Mouse (Mus musculus) gastrocnemius, postnatal 25 days (tissue): ENCODE data around the gene Lrrc4c. TPM values are rescaled to one million over a fixed set of nuclear protein-coding genes. Genes with fewer than 3 reads are reported as not detected.
A peak's percentile ranks its signal among the peaks of the same experiment; 100 is the strongest.

Experiments
- DNase-seq: peaks from one replicate; pipeline ENCODE4 v3.0.0; 2022
- total RNA-seq, 2 experiments: library from RNA; stranded (reverse); gene quantifications; 1 replicate in 1 of 2; 2 replicates in 1 of 2; pipeline ENCODE4 v1.2.3; 2021

Gene Lrrc4c
- total RNA-seq, 2 experiments from 2014 or later: 0.15 to 0.16 TPM

GRCm38 (mm10) chr2:97478175-97478924 is 1160.4 kb downstream of the Lrrc4c start:
- no peak for DNase-seq

GRCm38 (mm10) chr2:97478925-97479298 is 1160.9 kb downstream of the Lrrc4c start:
- peak; percentile 11 for DNase-seq

DNA sequence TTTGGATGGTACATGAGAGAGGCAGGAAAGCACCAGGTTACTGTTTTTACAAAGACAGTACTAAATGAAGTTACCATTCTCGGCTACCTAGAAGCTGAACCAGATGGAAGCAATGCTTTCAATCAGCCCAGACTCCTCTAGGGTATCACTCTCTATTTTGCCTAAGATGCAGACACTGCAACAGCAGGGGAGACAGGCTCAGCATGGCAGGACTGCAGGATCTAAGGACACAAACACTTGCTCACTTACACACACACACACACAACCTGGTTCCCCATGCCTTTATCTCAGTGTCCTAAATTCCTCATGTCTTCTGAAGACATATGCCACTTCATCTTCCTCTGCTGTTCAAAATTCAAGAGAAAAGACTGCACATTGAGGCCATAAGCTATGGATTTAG is 1167.0 kb downstream of the Lrrc4c start:
- no peak for DNase-seq

GRCm38 (mm10) chr2:97485609-97486008 is 1167.6 kb downstream of the Lrrc4c start:
- no peak for DNase-seq

DNA sequence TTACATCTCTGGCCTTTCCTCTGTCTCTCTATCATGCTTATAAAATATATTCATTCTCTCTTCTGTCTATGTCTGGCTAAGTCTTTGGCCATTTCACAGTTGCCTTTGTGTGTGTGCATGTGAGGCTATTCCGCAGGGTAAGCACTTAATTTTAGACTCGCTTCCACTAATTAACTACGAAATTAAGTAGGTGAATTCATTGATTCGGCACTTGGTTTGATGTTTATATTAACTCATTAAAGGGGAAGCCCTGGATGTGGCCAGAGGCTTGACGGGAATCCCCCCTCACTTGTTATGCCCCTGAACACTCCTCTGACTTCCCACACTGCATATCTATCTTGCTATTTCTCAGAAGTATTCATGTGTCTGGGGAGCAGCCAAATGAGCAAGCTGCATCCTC is 1169.6 kb downstream of the Lrrc4c start:
- no peak for DNase-seq

DNA sequence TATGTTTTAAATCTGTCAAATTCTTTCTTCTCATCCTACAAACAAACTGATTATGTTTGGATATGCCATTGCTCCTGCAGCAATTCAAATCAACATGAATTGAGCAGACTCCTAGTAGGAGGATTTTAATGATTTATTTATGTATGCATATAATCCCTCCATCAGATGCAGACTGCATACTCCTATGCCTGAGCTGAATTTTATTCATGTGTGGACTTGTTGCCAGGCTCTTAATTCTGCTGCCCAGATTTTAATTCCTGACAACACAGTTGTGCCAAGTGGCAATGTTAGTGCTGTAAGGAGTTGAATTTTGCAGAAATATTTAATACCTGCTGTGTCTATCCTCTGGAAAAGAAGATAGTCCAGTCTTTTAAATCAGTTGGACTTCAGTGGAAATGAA is 1179.1 kb downstream of the Lrrc4c start:
- no peak for DNase-seq

GRCm38 (mm10) chr2:97502501-97502900 is 1184.5 kb downstream of the Lrrc4c start:
- no peak for DNase-seq

DNA sequence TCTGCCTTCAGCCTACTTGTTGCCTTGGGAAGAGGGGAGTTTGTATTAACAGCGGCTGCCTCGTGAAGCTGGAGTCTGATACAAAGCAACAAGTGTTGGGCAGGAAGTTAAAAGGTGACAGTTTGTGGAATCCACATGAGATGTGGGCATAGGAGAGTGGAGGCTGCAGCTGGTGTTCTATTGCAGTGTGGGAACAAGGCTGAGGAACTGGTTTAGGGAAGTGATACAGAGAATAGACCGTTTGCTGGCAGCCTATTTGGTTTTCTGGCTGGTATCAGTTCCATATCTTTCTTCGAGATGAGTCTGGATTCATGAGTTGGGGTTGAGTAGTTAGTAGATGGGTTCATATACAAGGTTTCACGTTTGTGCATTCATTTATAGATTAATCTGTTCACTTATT is 1186.9 kb downstream of the Lrrc4c start:
- DNase-seq: no peak

DNA sequence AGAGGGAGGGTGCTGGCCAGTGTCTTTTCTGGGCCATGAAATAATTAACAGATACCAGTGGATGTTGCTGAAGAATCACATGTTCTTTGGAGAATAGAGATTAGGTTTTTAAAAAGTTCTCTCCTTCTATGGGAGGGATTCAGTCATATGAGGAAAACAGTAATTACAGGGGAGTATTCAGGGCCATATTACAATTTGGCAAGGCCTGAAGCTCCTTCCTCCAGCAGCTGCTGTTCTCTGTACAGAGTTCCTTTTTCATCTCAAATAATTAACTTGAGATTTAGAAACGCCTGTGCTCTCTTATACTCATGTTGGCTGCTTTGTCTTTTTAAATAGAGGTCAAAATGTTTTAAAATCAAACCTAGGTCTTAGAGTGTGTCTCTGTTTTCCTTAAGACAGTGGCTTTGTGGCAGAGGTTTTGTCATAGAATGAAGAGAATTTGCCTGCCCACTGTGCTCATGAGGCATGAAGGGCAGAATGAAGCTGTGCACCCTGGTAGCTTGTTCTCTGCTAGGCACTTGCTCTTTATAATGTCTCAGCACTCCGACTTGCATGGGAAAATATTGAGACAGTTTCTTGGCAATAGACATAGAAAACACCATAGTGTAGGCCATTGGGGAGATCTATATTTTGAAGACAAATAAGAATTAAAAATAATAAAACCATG is 1206.4 kb downstream of the Lrrc4c start:
- DNase-seq: no peak

- DNase-seq: no peak
These were observed 1207.1 kb downstream of the Lrrc4c start for GRCm38 (mm10) chr2:97525107-97525506.

DNA sequence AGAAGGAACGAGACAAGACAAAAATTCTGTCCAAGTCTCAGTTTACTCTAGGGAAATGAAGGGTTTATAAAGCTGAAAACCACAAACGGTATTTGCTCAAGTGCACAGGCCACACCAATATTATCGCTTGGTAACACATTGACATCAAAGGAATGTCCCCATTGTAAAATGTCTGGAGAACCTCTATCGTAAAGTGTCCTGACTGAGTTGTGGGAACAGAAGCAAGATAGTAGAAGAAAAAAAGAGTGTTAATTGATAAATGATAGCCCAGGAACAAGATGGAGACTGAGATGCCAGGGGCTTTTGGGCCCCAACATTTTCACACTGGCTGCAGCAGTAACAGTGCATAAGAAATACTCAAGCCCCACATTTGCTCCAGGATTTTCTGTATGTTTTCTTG is 1212.7 kb downstream of the Lrrc4c start:
- DNase-seq: no peak

DNA sequence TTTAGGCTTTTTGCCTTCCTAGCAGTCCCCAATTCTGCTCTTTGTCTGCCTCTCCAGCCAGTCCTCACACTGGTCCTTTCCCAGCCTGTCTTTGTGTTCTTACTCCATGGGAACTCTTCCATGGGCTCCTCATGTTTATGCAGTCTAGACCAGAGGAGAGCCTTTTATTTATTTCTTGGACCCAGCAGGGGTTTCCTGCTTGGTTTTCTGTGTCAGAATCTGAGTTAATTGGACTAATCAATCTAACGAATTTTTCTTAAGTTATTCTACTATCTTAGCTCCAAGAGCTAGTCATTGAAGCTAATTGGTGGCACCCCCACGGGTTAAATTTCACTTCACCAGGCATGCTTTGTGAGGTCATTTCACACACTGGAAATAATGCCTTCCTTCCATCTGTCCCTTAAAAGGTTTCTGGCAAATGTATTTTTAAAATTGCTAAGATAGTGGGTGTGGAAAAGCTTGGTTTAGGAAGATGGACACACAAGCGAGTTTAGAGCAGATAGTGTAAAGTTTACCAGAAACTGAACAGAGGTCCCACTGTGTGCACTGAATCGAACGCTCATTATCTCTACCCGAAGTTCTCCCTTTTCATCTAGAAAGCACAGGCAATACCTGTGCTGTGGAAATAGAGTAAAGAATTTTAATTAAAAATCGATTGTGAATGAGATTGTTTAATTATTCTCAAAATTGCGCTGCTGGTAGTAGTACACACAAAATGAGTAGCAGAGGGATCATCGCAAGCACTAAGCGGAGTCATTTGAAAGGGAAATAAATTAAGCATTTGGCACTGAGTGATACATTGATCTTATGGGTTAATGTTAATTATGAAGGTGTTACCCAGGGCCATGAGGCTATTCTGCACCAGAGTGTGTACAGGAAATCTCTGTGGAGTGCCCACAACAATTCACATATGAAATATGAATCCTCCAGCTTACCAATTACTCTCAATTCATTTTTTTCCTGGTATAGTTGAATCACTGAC is 1226.0 kb downstream of the Lrrc4c start:
- DNase-seq: no peak

GRCm38 (mm10) chr2:97544673-97545071 is 1226.7 kb downstream of the Lrrc4c start:
- no peak for DNase-seq

- DNase-seq: no peak
These were observed 1228.0 kb downstream of the Lrrc4c start for GRCm38 (mm10) chr2:97545946-97546345.

GRCm38 (mm10) chr2:97564509-97564908 is 1246.5 kb downstream of the Lrrc4c start:
- no peak for DNase-seq

GRCm38 (mm10) chr2:97568954-97569353 is 1251.0 kb downstream of the Lrrc4c start:
- no peak for DNase-seq

DNA sequence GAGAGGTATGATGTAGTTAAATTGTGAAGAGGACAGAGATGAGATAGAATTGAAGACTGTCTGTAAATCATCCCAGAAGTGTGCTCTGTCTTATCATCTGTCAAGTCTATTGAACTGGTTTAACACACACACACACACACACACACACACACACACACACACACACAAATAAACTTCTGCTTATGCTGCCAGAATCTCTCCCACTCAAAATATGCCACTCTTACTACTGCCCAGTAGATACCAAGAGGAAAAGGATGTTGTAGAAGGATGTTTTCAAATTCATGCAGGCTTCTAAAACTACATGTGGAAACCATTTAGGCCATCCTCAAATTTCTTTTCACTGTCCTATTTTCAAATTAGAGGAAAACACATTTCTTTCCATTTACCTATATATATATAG is 1257.0 kb downstream of the Lrrc4c start:
- DNase-seq: no peak

GRCm38 (mm10) chr2:97581132-97581531 is 1263.2 kb downstream of the Lrrc4c start:
- no peak for DNase-seq

- DNase-seq: no peak
These were observed 1268.4 kb downstream of the Lrrc4c start for GRCm38 (mm10) chr2:97586322-97586721.

DNA sequence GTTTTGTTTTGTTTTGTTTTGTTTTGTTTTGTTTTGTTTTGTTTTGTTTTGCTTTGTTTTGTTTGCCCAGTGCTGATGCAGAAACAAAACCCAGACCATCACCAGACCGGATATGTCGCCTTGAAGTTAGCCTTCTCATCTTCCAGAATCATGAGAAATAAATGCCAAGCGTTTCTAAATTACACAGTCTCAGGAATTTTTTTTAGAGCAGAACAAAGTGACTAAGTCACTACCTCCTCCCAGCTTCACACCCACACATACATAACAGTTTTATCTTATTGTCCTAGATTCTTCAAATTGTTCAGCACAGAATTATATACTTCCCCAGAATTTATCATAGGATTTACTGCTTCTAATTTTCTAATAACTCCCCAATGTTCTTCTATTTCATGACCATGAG is 1272.6 kb downstream of the Lrrc4c start:
- no peak for DNase-seq

- no peak for DNase-seq
These were observed 1286.2 kb downstream of the Lrrc4c start for GRCm38 (mm10) chr2:97604182-97604581.

DNA sequence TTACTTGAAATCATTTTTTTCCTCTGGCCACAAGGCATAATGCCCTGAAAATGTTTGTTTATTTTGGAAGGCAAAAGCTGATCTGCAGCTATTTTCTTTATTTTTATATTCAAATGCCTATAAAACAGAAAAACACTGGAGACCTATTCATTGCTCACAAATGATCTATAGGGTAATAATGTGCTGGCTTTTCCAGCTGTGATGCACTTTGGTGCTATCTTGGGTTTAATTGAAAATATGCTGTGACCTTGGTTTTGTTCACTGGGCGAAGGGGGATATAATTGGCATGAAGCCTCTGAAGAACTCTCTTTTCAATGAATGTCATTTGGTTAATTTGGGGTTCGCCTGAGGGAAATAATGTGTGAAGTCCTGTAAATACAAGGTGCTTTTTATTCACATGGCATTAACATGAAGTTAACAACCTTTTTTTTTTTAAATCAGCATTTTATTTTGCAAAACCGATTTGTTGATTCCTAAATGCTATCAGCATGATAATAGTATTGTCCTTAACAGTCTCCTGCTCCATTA is 1286.8 kb downstream of the Lrrc4c start:
- DNase-seq: no peak

- no peak for DNase-seq
These were observed 1291.5 kb downstream of the Lrrc4c start for GRCm38 (mm10) chr2:97609436-97609835.
